Mouse (Mus musculus): ENCODE measurements around the gene Pin1. TPM values are rescaled to one million over a fixed set of nuclear protein-coding genes. Genes with fewer than 3 reads are reported as not detected.
"Not testable (repeated sequence)": the region's sequence is repeated elsewhere in the genome, so short reads cannot be mapped to it uniquely, and the experiment has no call there.

Pin1 gene
- polyA plus RNA-seq (2015; fragmentation: Nextera tagmentation; extraction: Ambion mirVana): 23.1 and 23.5 TPM in 2 replicates

DNA sequence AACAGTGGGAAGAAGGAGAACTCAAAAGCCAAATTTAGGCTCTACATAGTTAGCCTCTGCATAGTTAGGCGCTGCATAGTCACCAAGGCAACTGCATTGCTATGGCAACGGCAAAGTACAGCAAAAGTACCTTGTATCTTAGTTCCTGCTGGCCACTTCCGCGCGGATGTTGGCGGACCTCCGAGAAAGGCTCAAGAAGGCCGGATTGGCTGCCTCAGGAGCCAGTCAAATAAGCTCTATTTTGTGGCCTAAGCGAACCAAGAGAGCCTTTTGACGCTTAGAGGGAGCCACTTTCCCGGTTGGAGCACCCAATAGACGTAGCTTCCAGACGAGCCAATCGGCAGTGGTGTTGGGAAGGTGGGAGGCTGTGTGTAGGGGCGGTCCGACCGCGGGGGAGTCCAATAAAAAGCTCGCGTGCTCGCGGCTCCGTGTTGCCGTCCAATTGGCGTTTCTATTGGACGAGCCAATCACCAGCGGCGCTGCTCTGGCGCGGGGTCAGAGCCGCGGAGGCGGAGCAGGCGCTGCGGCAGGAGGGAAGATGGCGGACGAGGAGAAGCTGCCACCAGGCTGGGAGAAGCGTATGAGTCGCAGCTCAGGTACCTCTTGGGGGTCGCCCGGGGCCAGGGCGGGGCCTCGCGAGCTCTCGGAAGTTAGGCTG lies at the start of gene Pin1:
Gene Pin1 (plus strand): TSS at position 494 of the 658 bp plus-strand sequence.
- Histone ChIP-seq H3K9me3 (replicated peaks) (no peaks in the 10 kb centered on the region), H3K36me3 (replicated peaks) (peaks cover 57% of the 10 kb centered on the region), H3K27ac (replicated peaks) (peak within 1 kb of the TSS; percentile 45), H3K4me3 (replicated peaks) (peak within 1 kb of the TSS; percentile 96), H3K4me2 (peak within 1 kb of the TSS; percentile 87), H3K27me3 (no peaks in the 10 kb centered on the region), H3K4me1 (replicated peaks) (peaks cover 62% of the 10 kb centered on the region), H3K9ac (peak within 1 kb of the TSS; percentile 86)
- ATAC-seq (ENCODE audit: insufficient read depth): peak; percentile 98
- WGBS (ENCODE audit: insufficient replicate concordance): under 1% methylated on average over 45 of the region's 45 CpGs

DNA sequence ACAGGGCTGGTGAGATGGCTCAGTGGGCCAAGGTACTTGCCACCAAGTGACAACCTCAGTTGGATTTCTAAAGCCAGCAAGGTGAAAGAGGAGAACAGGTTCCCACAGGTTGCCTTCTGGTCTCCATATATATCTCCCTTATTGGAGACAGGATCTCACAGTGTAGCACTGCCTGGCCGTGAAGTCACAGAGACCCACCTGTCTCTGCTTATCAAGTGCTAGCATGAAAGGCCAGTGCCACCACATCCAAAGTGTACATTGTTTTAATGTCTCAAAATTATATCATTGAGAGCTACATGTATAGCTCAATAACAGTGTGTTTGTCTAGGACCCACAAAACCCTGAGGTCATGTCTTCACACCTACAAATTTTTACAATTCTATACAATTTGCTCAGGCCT lies 45.6 kb upstream of the Pin1 start:
- no peak for ATAC-seq (ENCODE audit: insufficient read depth)
- Histone ChIP-seq H3K4me2 (no peak overlapping the region), H3K27me3 (no peaks in the 10 kb centered on the region), H3K9ac (no peak overlapping the region), H3K36me3 (replicated peaks) (0 out of 2 replicates have a peak, but pooled peaks cover 4% of the 10 kb centered on the region), H3K4me3 (replicated peaks) (no peak overlapping the region; the same call in 1 of the 2 replicates), H3K9me3 (replicated peaks) (no peaks in the 10 kb centered on the region), H3K4me1 (replicated peaks) (peaks cover 7% of the 10 kb centered on the region), H3K27ac (replicated peaks) (no peak overlapping the region)
- WGBS (ENCODE audit: insufficient replicate concordance): 74% methylated on average over 1 of the region's 1 CpGs

DNA sequence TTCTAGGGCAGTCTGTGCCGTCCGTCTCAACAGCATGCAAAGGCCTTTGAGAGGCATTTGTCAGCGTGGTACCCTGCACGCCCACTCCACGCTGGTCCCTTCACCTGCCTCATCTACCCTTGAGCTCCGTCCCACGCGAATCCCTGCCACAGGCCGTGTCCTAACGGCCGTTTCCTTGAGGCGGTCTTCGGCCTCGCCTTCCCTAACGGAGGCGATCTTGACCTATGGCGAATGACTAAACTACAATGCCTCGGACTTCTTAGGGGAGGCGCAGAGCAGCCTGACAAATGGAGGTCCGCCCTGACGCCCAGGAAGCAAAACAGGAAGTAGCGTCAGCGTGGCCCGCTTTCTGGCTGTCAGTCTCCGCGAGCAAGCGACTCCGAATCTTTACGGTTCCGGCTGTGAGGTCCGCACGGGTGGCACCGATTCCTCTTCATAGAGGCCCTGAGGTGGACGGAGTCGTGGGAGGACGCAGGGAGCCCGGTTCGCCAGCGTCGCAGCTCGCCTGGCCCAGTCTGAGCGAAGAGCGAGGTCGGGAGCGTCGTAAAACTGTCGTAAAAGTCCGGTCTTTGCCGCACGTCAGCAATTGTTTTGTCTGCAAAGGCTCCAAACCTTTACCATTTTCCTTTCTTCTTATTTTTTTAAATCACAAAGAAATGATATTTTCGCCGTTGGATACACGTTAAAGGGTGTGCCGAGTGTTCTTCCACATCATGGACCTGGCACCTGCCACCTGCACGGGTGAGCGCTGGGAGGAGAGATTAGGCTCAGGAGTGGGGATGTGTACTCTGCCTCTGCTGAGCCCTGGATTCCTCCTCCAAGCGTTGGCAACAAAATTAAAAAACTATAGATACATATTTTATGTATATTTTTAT lies 44.6 kb upstream of the Pin1 start:
- ATAC-seq (ENCODE audit: insufficient read depth): peak; percentile 88
- Histone ChIP-seq H3K9me3 (replicated peaks) (no peaks in the 10 kb centered on the region), H3K36me3 (replicated peaks) (0 out of 2 replicates have a peak, but pooled peaks cover 4% of the 10 kb centered on the region), H3K27ac (replicated peaks) (peak overlapping the region; percentile 91), H3K4me1 (replicated peaks) (peaks cover 7% of the 10 kb centered on the region), H3K4me3 (replicated peaks) (peak overlapping the region; percentile 92), H3K4me2 (peak overlapping the region; percentile 86), H3K9ac (peak overlapping the region; percentile 81), H3K27me3 (no peaks in the 10 kb centered on the region)
- WGBS (ENCODE audit: insufficient replicate concordance): under 1% methylated on average over 57 of the region's 57 CpGs

DNA sequence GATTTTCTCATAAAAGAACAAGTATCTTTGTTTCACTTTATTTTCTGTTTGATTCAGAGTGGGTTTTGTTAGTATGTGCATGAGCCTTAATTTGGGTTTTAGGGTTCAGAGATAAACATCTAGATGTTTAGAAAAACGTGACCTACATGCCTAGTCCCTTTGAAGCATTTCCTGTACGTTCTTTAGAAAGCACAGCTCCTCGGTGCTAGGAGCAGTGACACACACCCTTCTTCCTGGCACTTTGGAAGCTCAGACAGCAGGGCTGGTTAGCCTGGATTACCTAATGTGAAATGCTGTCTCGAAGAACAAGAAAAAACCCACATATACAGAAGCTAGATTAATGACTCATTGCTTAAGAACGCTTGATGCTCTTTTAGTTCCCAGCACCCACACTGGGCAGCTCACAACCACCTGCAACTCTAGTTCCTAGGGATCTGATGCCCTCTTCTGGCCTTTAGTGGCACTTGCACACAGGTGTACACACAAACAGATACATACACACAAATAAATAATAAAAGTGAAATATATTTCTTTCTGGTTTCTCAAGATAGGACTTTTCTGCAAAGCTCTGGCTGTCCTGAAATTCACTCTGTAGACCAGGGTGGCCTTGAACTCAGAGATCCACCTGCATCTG lies 41.9 kb upstream of the Pin1 start:
- no peak overlapping the region for H3K9ac ChIP-seq
- no peak overlapping the region for H3K4me3 ChIP-seq (replicated peaks)
- ATAC-seq (ENCODE audit: insufficient read depth): no peak
- 0 out of 2 replicates have a peak, but pooled peaks cover 4% of the 10 kb centered on the region for H3K36me3 ChIP-seq (replicated peaks)
- 59% methylated on average over 5 of the region's 5 CpGs for WGBS (ENCODE audit: insufficient replicate concordance)
- H3K27me3 ChIP-seq: no peaks in the 10 kb centered on the region
- H3K9me3 ChIP-seq (replicated peaks): no peaks in the 10 kb centered on the region
- H3K27ac ChIP-seq (replicated peaks): no peak overlapping the region
- H3K4me1 ChIP-seq (replicated peaks): peaks cover 7% of the 10 kb centered on the region
- no peak overlapping the region for H3K4me2 ChIP-seq

DNA sequence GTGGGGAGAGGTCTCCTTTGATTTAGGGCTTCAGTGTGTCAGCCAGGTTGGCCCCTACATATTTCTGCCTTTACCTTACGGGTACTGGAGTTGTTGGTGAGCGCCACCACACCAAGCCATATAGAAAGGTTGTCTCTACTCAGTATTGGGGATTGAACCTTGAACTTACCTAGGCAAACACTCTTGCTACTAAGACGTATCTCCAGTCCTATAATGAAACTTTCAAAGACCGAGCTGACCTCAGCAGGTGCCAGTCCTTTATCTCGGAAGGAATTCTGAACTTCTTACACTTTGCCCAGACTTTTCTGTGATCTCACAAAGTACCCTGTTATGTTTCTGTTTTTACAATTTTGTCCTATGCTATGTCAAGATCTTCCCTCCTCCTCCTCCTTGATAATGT lies 39.9 kb upstream of the Pin1 start:
- Histone ChIP-seq H3K9ac (no peak overlapping the region), H3K4me3 (replicated peaks) (no peak overlapping the region), H3K27ac (replicated peaks) (no peak overlapping the region), H3K36me3 (replicated peaks) (0 out of 2 replicates have a peak, but pooled peaks cover 4% of the 10 kb centered on the region), H3K4me2 (no peak overlapping the region), H3K27me3 (no peaks in the 10 kb centered on the region), H3K9me3 (replicated peaks) (no peaks in the 10 kb centered on the region), H3K4me1 (replicated peaks) (peaks cover 4% of the 10 kb centered on the region)
- no peak for ATAC-seq (ENCODE audit: insufficient read depth)
- 70% methylated on average over 5 of the region's 5 CpGs for WGBS (ENCODE audit: insufficient replicate concordance)

DNA sequence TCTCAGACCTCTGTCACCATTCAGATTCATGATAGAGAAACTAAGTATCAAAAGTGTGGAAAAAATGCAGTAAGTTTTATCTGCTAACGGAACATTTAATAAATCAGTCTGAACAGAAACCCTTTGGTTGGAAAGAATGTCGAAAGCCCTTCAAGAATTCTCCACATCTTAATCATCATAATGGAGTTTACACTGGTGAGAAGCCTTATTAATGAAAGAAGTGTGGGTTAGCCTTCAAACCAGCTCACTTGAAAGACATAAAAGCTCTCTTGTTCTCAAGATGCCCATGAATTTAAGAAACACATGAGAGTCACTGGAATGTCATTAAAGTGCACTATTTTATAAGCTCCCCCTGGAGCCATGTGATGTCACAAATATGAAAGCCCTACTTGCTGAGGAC lies 35.2 kb upstream of the Pin1 start:
- no peaks in the 10 kb centered on the region for H3K9me3 ChIP-seq (replicated peaks)
- H3K27ac ChIP-seq (replicated peaks): no peak overlapping the region
- 64% methylated on average over 2 of the region's 2 CpGs for WGBS (ENCODE audit: insufficient replicate concordance)
- no peaks in the 10 kb centered on the region for H3K27me3 ChIP-seq
- H3K4me2 ChIP-seq: no peak overlapping the region
- no peaks in the 10 kb centered on the region for H3K36me3 ChIP-seq (replicated peaks)
- H3K9ac ChIP-seq: no peak overlapping the region
- ATAC-seq (ENCODE audit: insufficient read depth): no peak
- H3K4me1 ChIP-seq (replicated peaks): no peaks in the 10 kb centered on the region
- H3K4me3 ChIP-seq (replicated peaks): no peak overlapping the region

DNA sequence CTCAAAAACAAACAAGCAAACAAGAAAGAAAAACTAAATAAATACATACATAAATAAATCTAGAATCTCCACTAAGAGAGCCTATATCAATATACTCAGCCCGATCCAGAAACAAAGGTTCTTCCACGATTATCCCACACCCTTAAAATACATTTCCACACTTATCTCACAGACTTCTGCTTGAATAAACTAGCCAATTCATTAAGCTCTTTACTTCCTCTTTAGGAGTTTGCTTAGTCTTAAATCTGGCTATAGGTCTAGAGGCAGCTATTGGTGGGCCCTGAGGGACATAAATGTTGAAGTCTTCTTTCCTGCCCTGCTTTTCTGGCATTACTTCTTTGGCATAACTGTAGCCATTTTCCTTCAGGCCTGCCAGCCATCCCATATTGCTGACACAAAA lies 20.6 kb upstream of the Pin1 start:
- Histone ChIP-seq H3K36me3 (replicated peaks) (no peaks in the 10 kb centered on the region), H3K4me3 (replicated peaks) (no peak overlapping the region), H3K4me2 (no peak overlapping the region), H3K27ac (replicated peaks) (no peak overlapping the region), H3K27me3 (no peaks in the 10 kb centered on the region), H3K4me1 (replicated peaks) (no peaks in the 10 kb centered on the region), H3K9ac (no peak overlapping the region), H3K9me3 (replicated peaks) (no peaks in the 10 kb centered on the region)
- no peak for ATAC-seq (ENCODE audit: insufficient read depth)
- 80% methylated on average over 2 of the region's 2 CpGs for WGBS (ENCODE audit: insufficient replicate concordance)

DNA sequence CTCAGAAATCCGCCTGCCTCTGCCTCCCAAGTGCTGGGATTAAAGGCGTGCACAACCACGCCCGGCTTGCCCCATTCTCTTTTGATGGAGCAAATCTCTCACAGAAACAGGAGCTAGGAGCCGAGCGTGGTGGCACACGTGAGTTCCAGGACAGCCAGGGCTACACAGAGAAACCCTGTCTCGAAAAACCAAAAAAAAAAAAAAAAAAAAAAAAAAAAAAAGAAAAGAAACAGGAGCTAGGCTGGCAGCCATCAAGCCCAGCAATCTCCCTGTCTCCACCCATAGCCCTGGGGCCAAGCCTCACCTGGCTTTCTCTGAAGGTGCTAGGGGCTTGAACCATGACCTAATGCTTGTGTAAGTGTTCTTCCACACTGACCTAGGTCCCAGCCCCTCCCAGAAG lies 16.2 kb upstream of the Pin1 start:
- H3K27ac ChIP-seq (replicated peaks); H3K9me3 ChIP-seq (replicated peaks); H3K4me3 ChIP-seq (replicated peaks); H3K27me3 ChIP-seq; ATAC-seq (ENCODE audit: insufficient read depth); H3K9ac ChIP-seq; H3K4me1 ChIP-seq (replicated peaks); H3K4me2 ChIP-seq: not testable (repeated sequence)
- 76% methylated on average over 8 of the region's 8 CpGs for WGBS (ENCODE audit: insufficient replicate concordance)
- H3K36me3 ChIP-seq (replicated peaks): peaks cover 21% of the 10 kb centered on the region

DNA sequence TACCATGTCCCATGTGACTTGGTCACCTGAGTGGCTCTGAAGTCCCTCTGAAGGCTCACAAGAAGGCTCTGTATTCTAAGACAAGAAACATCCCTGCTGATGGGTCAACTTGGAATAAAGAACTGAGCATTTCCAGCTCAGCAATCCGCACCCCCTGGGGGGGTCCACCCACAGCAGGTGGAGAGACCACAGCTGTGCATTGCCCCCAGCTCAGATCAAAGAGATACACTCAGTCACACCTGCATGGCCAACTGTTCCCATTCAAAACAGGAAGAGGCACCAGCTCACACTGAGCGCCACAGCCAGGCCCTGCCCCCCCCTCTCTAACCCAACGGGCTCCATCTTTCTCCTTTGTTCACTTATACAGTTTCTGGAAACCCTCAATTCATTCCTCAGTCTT lies 15.6 kb upstream of the Pin1 start:
- no peaks in the 10 kb centered on the region for H3K27me3 ChIP-seq
- peaks cover 7% of the 10 kb centered on the region for H3K4me1 ChIP-seq (replicated peaks)
- no peak overlapping the region for H3K4me2 ChIP-seq
- H3K9ac ChIP-seq: no peak overlapping the region
- no peak overlapping the region for H3K27ac ChIP-seq (replicated peaks)
- H3K9me3 ChIP-seq (replicated peaks): no peaks in the 10 kb centered on the region
- peaks cover 21% of the 10 kb centered on the region for H3K36me3 ChIP-seq (replicated peaks)
- peak; percentile 23; the same call in 1 of the 2 replicates for ATAC-seq (ENCODE audit: insufficient read depth)
- 70% methylated on average over 3 of the region's 3 CpGs for WGBS (ENCODE audit: insufficient replicate concordance)
- no peak overlapping the region for H3K4me3 ChIP-seq (replicated peaks)

DNA sequence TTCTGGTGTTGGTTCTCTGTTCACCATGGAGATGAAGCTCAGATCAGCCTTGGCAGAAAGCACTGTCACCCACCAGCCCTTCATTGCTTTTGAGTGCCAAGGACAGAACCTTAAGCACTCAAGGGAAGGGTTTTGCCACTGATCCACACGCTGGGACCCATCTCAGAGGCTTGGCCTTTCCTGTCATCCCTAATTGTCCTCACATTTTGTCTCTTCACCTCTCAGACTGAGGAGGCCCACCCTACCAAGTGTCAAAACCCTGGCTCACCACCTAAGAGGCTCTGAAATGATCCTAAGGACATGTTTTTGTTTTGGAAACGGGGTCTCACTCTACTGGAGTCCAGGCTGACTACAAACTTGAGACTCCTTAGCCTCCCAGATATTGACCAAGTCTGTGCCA lies 15.1 kb upstream of the Pin1 start:
- peaks cover 21% of the 10 kb centered on the region for H3K36me3 ChIP-seq (replicated peaks)
- ATAC-seq (ENCODE audit: insufficient read depth): no peak
- H3K4me2 ChIP-seq: no peak overlapping the region
- no peak overlapping the region for H3K9ac ChIP-seq
- 73% methylated on average over 2 of the region's 2 CpGs for WGBS (ENCODE audit: insufficient replicate concordance)
- H3K4me1 ChIP-seq (replicated peaks): peaks cover 12% of the 10 kb centered on the region
- H3K27me3 ChIP-seq: no peaks in the 10 kb centered on the region
- no peaks in the 10 kb centered on the region for H3K9me3 ChIP-seq (replicated peaks)
- no peak overlapping the region for H3K4me3 ChIP-seq (replicated peaks)
- H3K27ac ChIP-seq (replicated peaks): no peak overlapping the region

DNA sequence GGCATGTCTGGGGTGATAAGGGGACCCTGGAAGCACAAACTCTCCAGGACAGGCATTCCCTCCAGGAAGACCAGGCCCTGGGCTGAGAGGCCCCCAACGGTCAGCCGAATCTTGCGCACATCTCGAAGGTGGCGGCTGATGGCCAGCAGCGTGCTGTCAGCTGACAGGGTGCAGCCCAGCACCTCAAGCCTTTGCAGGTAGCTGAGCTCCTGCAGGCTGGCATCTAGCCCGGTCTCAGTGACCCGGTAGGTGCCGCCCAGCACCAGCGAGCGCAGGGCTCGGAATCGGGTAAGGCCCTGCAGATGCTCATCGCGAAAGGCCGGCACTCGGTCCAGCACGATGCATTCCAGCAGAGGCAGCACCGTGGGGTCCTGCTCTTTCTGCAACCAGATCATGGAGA lies 13.3 kb upstream of the Pin1 start:
- Histone ChIP-seq H3K4me3 (replicated peaks) (no peak overlapping the region), H3K4me1 (replicated peaks) (peaks cover 30% of the 10 kb centered on the region), H3K36me3 (replicated peaks) (peaks cover 21% of the 10 kb centered on the region), H3K27ac (replicated peaks) (no peak overlapping the region), H3K4me2 (no peak overlapping the region), H3K27me3 (no peaks in the 10 kb centered on the region), H3K9ac (no peak overlapping the region), H3K9me3 (replicated peaks) (no peaks in the 10 kb centered on the region)
- 91% methylated on average over 19 of the region's 19 CpGs for WGBS (ENCODE audit: insufficient replicate concordance)
- no peak for ATAC-seq (ENCODE audit: insufficient read depth)
